Mouse (Mus musculus) CH12.LX (cell line): Measurements from ENCODE around the gene 4932438H23Rik. TPM values are rescaled to one million over a fixed set of nuclear protein-coding genes. Genes with fewer than 3 reads are reported as not detected.

Experiments used
- DNase-seq: peaks from one replicate; pipeline ENCODE4 v3.0.0-alpha.2; 2013; ENCODE audit errors: extremely low read depth
- H3K27ac ChIP-seq: 2 replicates; pipeline ENCODE4 v1.5.1; 2012; ENCODE audit warnings: low read depth, mild to moderate bottlenecking, control low read depth, moderate library complexity; ENCODE audit not compliant: insufficient read depth
- H3K27me3 ChIP-seq: replicated peaks from 2 replicates; pipeline ENCODE3; 2012; ENCODE audit warnings: inconsistent platforms
- H3K36me3 ChIP-seq, 2 experiments: replicated peaks in 1 of 2; 2 replicates each; pipeline versions ENCODE3 to v1.6.1; 2012; ENCODE audit warnings: inconsistent platforms in 1 of 2, low read length in 1 of 2, mild to moderate bottlenecking in 1 of 2, mixed read lengths in 1 of 2, moderate library complexity in 1 of 2; ENCODE audit not compliant: control insufficient read depth in 1 of 2, insufficient read depth in 1 of 2
- H3K4me1 ChIP-seq, 2 experiments: 2 replicates each; pipeline ENCODE4 v1.6.1; 2012; ENCODE audit warnings: inconsistent platforms in 1 of 2, moderate library complexity in 1 of 2; ENCODE audit not compliant: insufficient read depth in 2 of 2, control insufficient read depth in 1 of 2
- H3K4me2 ChIP-seq: 2 replicates; pipeline ENCODE4 v1.6.1; 2012; ENCODE audit warnings: low read depth, mild to moderate bottlenecking, control low read depth; ENCODE audit not compliant: poor library complexity, insufficient read depth, severe bottlenecking
- H3K4me3 ChIP-seq, 3 experiments: fragments of 150-350 bp in 1 of 3; sonication (generic) in 1 of 3; replicated peaks in 1 of 3; 2 replicates each; pipeline versions ENCODE3 to v1.5.1; 2011 to 2012; ENCODE audit warnings: low read depth in 2 of 3, low read length in 2 of 3, mild to moderate bottlenecking in 2 of 3, moderate library complexity in 2 of 3, control low read depth in 1 of 3, improper control_type of control experiment in 1 of 3, inconsistent platforms in 1 of 3, mixed read lengths in 1 of 3; ENCODE audit not compliant: poor library complexity in 1 of 3
- H3K79me2 ChIP-seq: replicated peaks from 2 replicates; pipeline ENCODE4 v1.6.1; 2012; ENCODE audit warnings: mild to moderate bottlenecking, moderate library complexity; ENCODE audit not compliant: control insufficient read depth, poor library complexity, insufficient read depth, severe bottlenecking; ENCODE audit errors: extremely low read depth
- H3K9ac ChIP-seq: 2 replicates; pipeline ENCODE4 v1.6.1; 2012; ENCODE audit warnings: low read depth, mild to moderate bottlenecking, control low read depth, moderate library complexity; ENCODE audit not compliant: insufficient read depth
- H3K9me3 ChIP-seq: replicated peaks from 2 replicates; pipeline ENCODE3; 2012; ENCODE audit warnings: low read length, inconsistent platforms, mixed read lengths
- CHD1 ChIP-seq: IDR thresholded peaks from 2 replicates; pipeline ENCODE4 v1.6.1; 2012; ENCODE audit warnings: low read depth, low read length, improper control_type of control experiment, inconsistent platforms
- E2F4 ChIP-seq: IDR thresholded peaks from 2 replicates; pipeline ENCODE4 v1.6.1; 2011; ENCODE audit warnings: low read depth, low read length, improper control_type of control experiment; ENCODE audit not compliant: insufficient replicate concordance
- ELF1 ChIP-seq: IDR thresholded peaks from 2 replicates; pipeline ENCODE4 v1.6.1; 2014; ENCODE audit warnings: low read depth, mild to moderate bottlenecking, inconsistent platforms, low read length, improper control_type of control experiment
- EP300 ChIP-seq: IDR thresholded peaks from 2 replicates; pipeline ENCODE4 v1.6.1; 2011; ENCODE audit warnings: low read length, improper control_type of control experiment
- GABPA ChIP-seq: IDR thresholded peaks from 2 replicates; pipeline ENCODE4 v1.6.1; 2012; ENCODE audit warnings: low read depth, low read length, improper control_type of control experiment, inconsistent platforms; ENCODE audit not compliant: insufficient replicate concordance
- IRF4 ChIP-seq: IDR thresholded peaks from 2 replicates; pipeline ENCODE4 v1.6.1; 2014; ENCODE audit warnings: low read depth, mild to moderate bottlenecking, inconsistent platforms, low read length, improper control_type of control experiment
- JUN ChIP-seq: IDR thresholded peaks from 2 replicates; pipeline ENCODE4 v1.6.1; 2011; ENCODE audit warnings: low read depth, mild to moderate bottlenecking, low read length, improper control_type of control experiment, moderate library complexity; ENCODE audit not compliant: insufficient read depth
- JUND ChIP-seq: conservative IDR thresholded peaks from 2 replicates; pipeline ENCODE4 v1.6.1; 2011; ENCODE audit warnings: low read depth, low read length, improper control_type of control experiment
- KAT2A ChIP-seq: IDR thresholded peaks from 2 replicates; pipeline ENCODE4 v1.6.1; 2012; ENCODE audit warnings: low read length, improper control_type of control experiment, inconsistent platforms; ENCODE audit not compliant: insufficient replicate concordance
- MAX ChIP-seq: IDR thresholded peaks from 2 replicates; pipeline ENCODE4 v1.6.1; 2011; ENCODE audit warnings: low read length, improper control_type of control experiment
- MAZ ChIP-seq: IDR thresholded peaks from 2 replicates; pipeline ENCODE4 v1.6.1; 2012; ENCODE audit warnings: low read depth, mild to moderate bottlenecking, inconsistent platforms, low read length, improper control_type of control experiment, moderate library complexity
- MXI1 ChIP-seq: IDR thresholded peaks from 2 replicates; pipeline ENCODE4 v1.6.1; 2011; ENCODE audit warnings: mild to moderate bottlenecking, low read depth, low read length, improper control_type of control experiment
- NELFE ChIP-seq: IDR thresholded peaks from 2 replicates; pipeline ENCODE4 v1.6.1; 2011; ENCODE audit warnings: low read depth, low read length, improper control_type of control experiment
- NRF1 ChIP-seq: IDR thresholded peaks from 2 replicates; pipeline ENCODE4 v1.6.1; 2014; ENCODE audit warnings: low read depth, mild to moderate bottlenecking, inconsistent platforms, low read length, improper control_type of control experiment, moderate library complexity
- PAX5 ChIP-seq: IDR thresholded peaks from 2 replicates; pipeline ENCODE4 v1.6.1; 2012; ENCODE audit warnings: low read length, inconsistent platforms, mixed read lengths
- POLR2A ChIP-seq: IDR thresholded peaks from 2 replicates; pipeline ENCODE4 v1.6.1; 2011; ENCODE audit warnings: low read depth, mild to moderate bottlenecking, improper control_type of control experiment, low read length
- POLR2AphosphoS2 ChIP-seq: IDR thresholded peaks from 2 replicates; pipeline ENCODE4 v1.6.1; 2011; ENCODE audit warnings: low read depth, low read length, improper control_type of control experiment
- RCOR1 ChIP-seq: conservative IDR thresholded peaks from 2 replicates; pipeline ENCODE4 v1.6.1; 2012; ENCODE audit warnings: low read depth, mild to moderate bottlenecking, inconsistent platforms, low read length, improper control_type of control experiment
- SMC3 ChIP-seq: IDR thresholded peaks from 2 replicates; pipeline ENCODE4 v1.6.1; 2011; ENCODE audit warnings: low read depth, low read length, improper control_type of control experiment
- TBP ChIP-seq: conservative IDR thresholded peaks from 2 replicates; pipeline ENCODE4 v1.6.1; 2011; ENCODE audit warnings: low read depth, low read length, improper control_type of control experiment
- TCF12 ChIP-seq: IDR thresholded peaks from 2 replicates; pipeline ENCODE4 v1.6.1; 2014; ENCODE audit warnings: low read depth, mild to moderate bottlenecking, inconsistent platforms, low read length, improper control_type of control experiment
- UBTF ChIP-seq: IDR thresholded peaks from 2 replicates; pipeline ENCODE4 v1.6.1; 2012; ENCODE audit warnings: low read depth, mild to moderate bottlenecking, inconsistent platforms, low read length, improper control_type of control experiment, moderate library complexity
- USF1 ChIP-seq: IDR thresholded peaks from 2 replicates; pipeline ENCODE4 v1.6.1; 2014; ENCODE audit warnings: low read depth, mild to moderate bottlenecking, inconsistent platforms, low read length, improper control_type of control experiment
- ZC3H11A ChIP-seq: IDR thresholded peaks from 2 replicates; pipeline ENCODE4 v1.6.1; 2012; ENCODE audit warnings: low read depth, mild to moderate bottlenecking, inconsistent platforms, low read length, improper control_type of control experiment
- ZKSCAN1 ChIP-seq: IDR thresholded peaks from 2 replicates; pipeline ENCODE4 v1.6.1; 2012; ENCODE audit warnings: low read depth, inconsistent platforms, low read length, improper control_type of control experiment, borderline replicate concordance
- ZMIZ1 ChIP-seq: IDR thresholded peaks from 2 replicates; pipeline ENCODE4 v1.6.1; 2012; ENCODE audit warnings: low read depth, mild to moderate bottlenecking, inconsistent platforms, low read length, improper control_type of control experiment
- ZNF384 ChIP-seq: IDR thresholded peaks from 2 replicates; pipeline ENCODE4 v1.6.1; 2012; ENCODE audit warnings: low read depth, low read length, improper control_type of control experiment, inconsistent platforms
- dilution Hi-C: fragments of 300-500 bp; cut with MboI; formaldehyde crosslinking; loops from 2 replicates; pipeline ENCODE4 v1.14.3; 2020; ENCODE audit warnings: low sequenced_read_pairs; ENCODE audit not compliant: extremely low pct_unique_long_range_greater_than_20kb, extremely low pct_ligation_motif_present
- in situ Hi-C: fragments of 300-500 bp; cut with MboI; formaldehyde crosslinking; loops from 3 replicates; pipeline ENCODE4 v1.14.3; 2019; ENCODE audit warnings: low sequenced_read_pairs, low pct_ligation_motif_present, low pct_unique_long_range_greater_than_20kb, mixed read lengths
- polyA plus RNA-seq: library from polyadenylated mRNA; unstranded; fragments of >175 nt; gene quantifications from 2 replicates; pipeline ENCODE4 v1.2.1, GENCODE M21; 2012; ENCODE audit warnings: low read depth; ENCODE audit not compliant: insufficient read length
- total RNA-seq, 2 experiments: library from RNA; depleted of rRNA; stranded (reverse); fragments of 300-350 nt in 1 of 2; fragments of >200 nt in 1 of 2; gene quantifications; 2 replicates each; pipeline ENCODE4 v1.2.3; 2012 to 2014

The 4932438H23Rik gene
- total and polyA plus RNA-seq, 3 experiments, result not detected

GRCm38 (mm10) chr16:91140056-91140455, 45.1 kb upstream of the 4932438H23Rik start:
- H3K4me1 ChIP-seq, result no peaks in the 10 kb centered on the region
- H3K9me3 ChIP-seq, result peaks cover 22% of the 10 kb centered on the region
- TF ChIP-seq ZC3H11A (no peak), KAT2A (no peak), PAX5 (no peak), IRF4 (no peak), JUND (no peak), CHD1 (no peak), USF1 (no peak), NRF1 (no peak), MAZ (no peak), ZKSCAN1 (no peak), ZNF384 (no peak), JUN (no peak), POLR2AphosphoS2 (no peak), ELF1 (no peak), GABPA (no peak), ZMIZ1 (no peak), NELFE (no peak)
- dilution Hi-C loops, result no loop called here
- H3K27ac ChIP-seq, result no peak overlapping the region
- H3K9ac ChIP-seq, result no peak overlapping the region
- peaks cover 80% of the 10 kb centered on the region for H3K27me3 ChIP-seq
- no peaks in the 10 kb centered on the region for H3K79me2 ChIP-seq
- H3K4me3 ChIP-seq, result no peak overlapping the region
- in situ Hi-C loops, result no loop called here
- no peak overlapping the region for H3K4me2 ChIP-seq
- H3K36me3 ChIP-seq, result no peaks in the 10 kb centered on the region
- no peak for DNase-seq

- dilution Hi-C loops, result no loop called here
Observed at GRCm38 (mm10) chr16:91139481-91139880, 44.6 kb upstream of the 4932438H23Rik start.

More at GRCm38 (mm10) chr16:91139481-91139880, 44.6 kb upstream of the 4932438H23Rik start:
- Histone ChIP-seq H3K4me1 (no peaks in the 10 kb centered on the region), H3K27me3 (peaks cover 85% of the 10 kb centered on the region), H3K4me3 (no peak overlapping the region), H3K4me2 (no peak overlapping the region), H3K9me3 (peaks cover 17% of the 10 kb centered on the region), H3K79me2 (no peaks in the 10 kb centered on the region), H3K36me3 (no peaks in the 10 kb centered on the region), H3K27ac (no peak overlapping the region), H3K9ac (no peak overlapping the region)
- in situ Hi-C loops, result no loop called here
- no peak for DNase-seq
- TF ChIP-seq NELFE, result no peak
- TF ChIP-seq MXI1, result no peak
- no peak for TF ChIP-seq E2F4
- no peak for TF ChIP-seq TBP
- TF ChIP-seq POLR2AphosphoS2, result no peak
- no peak for TF ChIP-seq IRF4
- no peak for TF ChIP-seq RCOR1
- no peak for TF ChIP-seq TCF12
- no peak for TF ChIP-seq SMC3
- no peak for TF ChIP-seq MAX
- TF ChIP-seq EP300, result no peak
- no peak for TF ChIP-seq MAZ
- TF ChIP-seq POLR2A, result no peak
- no peak for TF ChIP-seq UBTF
- TF ChIP-seq ZKSCAN1, result no peak
